Mouse (Mus musculus): ENCODE data around the gene Klhl22. TPM values are rescaled to one million over a fixed set of nuclear protein-coding genes. Genes with fewer than 3 reads are reported as not detected.

Gene Klhl22
- polyA plus RNA-seq, 1 experiment from 2014 or later: 14.3 TPM

DNA sequence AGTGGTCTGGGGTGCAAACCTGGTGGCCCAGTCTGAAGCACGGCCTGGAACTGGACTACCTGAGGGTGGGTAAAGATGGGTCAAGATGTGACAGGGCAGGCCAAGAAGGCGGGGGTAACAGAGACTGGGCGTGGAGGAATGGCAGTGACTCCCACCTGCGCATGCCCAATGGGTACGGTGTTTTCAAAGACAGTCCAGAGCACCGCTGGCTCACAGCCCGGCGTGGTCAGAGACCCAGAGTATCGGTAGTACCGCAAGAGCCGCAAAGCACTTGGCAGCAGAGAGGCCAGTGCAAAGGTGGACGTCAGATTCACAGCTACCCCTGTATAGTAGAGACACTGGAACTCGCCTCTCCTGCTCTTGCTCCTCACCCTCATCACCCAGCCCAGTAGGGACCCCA is 76.1 kb downstream of the Klhl22 start:
- H3K27me3 ChIP-seq: peaks cover 77% of the 10 kb centered on the region
- ATAC-seq (ENCODE audit: low read depth) (no peak), DNase-seq (no peak)
- no peaks in the 10 kb centered on the region for H3K9me3 ChIP-seq (replicated peaks)
- WGBS (ENCODE audit: insufficient replicate concordance): 39% methylated on average over 13 of the region's 13 CpGs
- H3K4me1 ChIP-seq (replicated peaks): peaks cover 13% of the 10 kb centered on the region
- no peak overlapping the region for H3K9ac ChIP-seq
- H3K4me3 ChIP-seq (replicated peaks): no peak overlapping the region
- no peak overlapping the region for H3K4me2 ChIP-seq
- no peak overlapping the region for H3K27ac ChIP-seq
- no peaks in the 10 kb centered on the region; the same call in 1 of the 2 replicates for H3K36me3 ChIP-seq

DNA sequence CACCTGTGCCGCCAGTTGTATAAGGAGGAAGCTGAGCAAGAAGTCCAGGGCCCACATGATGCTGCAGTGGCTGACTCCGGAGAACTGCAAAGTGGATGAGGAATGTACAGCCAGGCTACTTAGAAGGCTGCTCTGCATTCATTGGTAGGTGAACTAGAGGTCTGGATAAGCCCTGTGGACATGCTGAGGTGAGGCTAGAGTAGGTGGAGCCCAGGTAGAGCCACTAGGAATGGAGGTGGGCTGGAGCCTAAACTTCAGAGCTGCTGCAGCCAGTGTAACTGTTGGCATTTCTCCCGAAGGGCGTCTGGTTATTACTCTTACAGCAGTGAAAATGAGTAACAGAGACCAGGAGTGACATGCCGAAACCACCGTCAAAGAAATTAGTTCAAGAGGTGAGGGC is 78.6 kb downstream of the Klhl22 start, which contains the start of gene Car15:
Gene Car15, minus strand, starts transcription at position 314 of the 400 bp plus-strand sequence.
- WGBS (ENCODE audit: insufficient replicate concordance): 71% methylated on average over 6 of the region's 6 CpGs
- no peak for ATAC-seq (ENCODE audit: low read depth)

DNA sequence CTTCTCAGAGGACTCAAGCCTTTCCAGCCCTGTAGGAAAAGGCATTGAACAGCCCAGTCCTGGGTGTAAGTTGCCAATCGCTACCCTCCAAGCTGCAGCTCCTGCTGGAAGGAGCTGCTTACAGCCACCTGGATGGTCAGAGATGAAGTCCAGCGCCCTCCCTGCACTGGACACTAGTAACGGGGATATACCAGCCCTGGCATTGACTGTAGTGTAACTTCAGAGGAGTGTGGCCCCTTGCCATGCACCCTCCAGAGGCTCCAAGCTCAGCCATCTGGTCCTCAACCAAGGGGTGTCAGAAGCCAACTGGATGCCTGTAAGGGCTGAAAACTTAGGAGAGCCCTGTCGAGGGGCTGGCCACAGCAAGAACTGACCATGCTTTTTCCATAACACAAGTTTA is 80.6 kb downstream of the Klhl22 start:
- WGBS (ENCODE audit: insufficient replicate concordance): 73% methylated on average over 4 of the region's 4 CpGs

More for the DNA sequence above, 78.6 kb downstream of the Klhl22 start, which contains the start of gene Car15:
- Histone ChIP-seq H3K4me3 (replicated peaks) (no peak within 1 kb of the TSS), H3K27ac (no peak within 1 kb of the TSS), H3K36me3 (peaks cover 24% of the 10 kb centered on the region), H3K4me1 (replicated peaks) (peaks cover 13% of the 10 kb centered on the region), H3K9me3 (replicated peaks) (no peaks in the 10 kb centered on the region), H3K9ac (no peak within 1 kb of the TSS), H3K4me2 (no peak within 1 kb of the TSS), H3K27me3 (peaks cover 52% of the 10 kb centered on the region)
- no peak for DNase-seq

DNA sequence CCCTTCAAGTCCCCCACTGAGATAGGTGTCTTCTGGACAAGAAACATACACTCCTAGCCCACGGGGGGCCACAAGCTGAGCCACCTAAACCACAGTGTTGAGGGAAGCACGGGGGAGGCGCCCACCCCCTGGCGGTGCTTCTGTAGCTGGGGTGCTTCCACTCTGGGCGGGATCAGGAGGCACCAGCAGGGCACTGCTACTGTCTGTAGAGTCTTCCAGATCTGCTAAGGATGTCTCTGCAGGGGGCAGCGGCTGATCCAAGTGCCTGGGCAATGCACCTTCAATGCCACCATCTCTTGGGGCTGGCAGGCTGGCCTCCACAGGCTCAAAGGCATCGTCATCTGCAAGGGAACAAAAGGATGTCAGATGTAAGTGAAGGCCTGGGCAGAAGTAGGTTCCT is 83.0 kb downstream of the Klhl22 start:
- ATAC-seq (ENCODE audit: low read depth): no peak
- Histone ChIP-seq H3K27ac (no peak overlapping the region), H3K4me1 (replicated peaks) (no peaks in the 10 kb centered on the region), H3K4me2 (no peak overlapping the region), H3K9ac (no peak overlapping the region), H3K4me3 (replicated peaks) (no peak overlapping the region), H3K36me3 (peaks cover 66% of the 10 kb centered on the region), H3K27me3 (peaks cover 8% of the 10 kb centered on the region), H3K9me3 (replicated peaks) (no peaks in the 10 kb centered on the region)
- WGBS (ENCODE audit: insufficient replicate concordance): 81% methylated on average over 7 of the region's 7 CpGs
- no peak for DNase-seq

More for the DNA sequence above, 80.6 kb downstream of the Klhl22 start:
- no peak for DNase-seq
- H3K4me2 ChIP-seq: no peak overlapping the region
- H3K4me3 ChIP-seq (replicated peaks): no peak overlapping the region
- H3K4me1 ChIP-seq (replicated peaks): no peaks in the 10 kb centered on the region
- H3K9ac ChIP-seq: no peak overlapping the region
- peaks cover 43% of the 10 kb centered on the region for H3K36me3 ChIP-seq
- no peak overlapping the region for H3K27ac ChIP-seq
- H3K27me3 ChIP-seq: peaks cover 32% of the 10 kb centered on the region
- no peaks in the 10 kb centered on the region for H3K9me3 ChIP-seq (replicated peaks)
- ATAC-seq (ENCODE audit: low read depth): no peak

Other genes with a start within 250 kb of the Klhl22 start
- 30.1 and 32.0 TPM in 2 replicates for gene Thap7, start 228.5 kb upstream of the Klhl22 start, polyA plus RNA-seq (2015; fragmentation: Nextera tagmentation; extraction: Ambion mirVana)
- not detected in 2 replicates for gene Lrrc74b, start 198.4 kb upstream of the Klhl22 start, polyA plus RNA-seq (2015; fragmentation: Nextera tagmentation; extraction: Ambion mirVana)
- 0.09 TPM in 1 of 2 replicates, not detected in the other for gene P2rx6, start 197.7 kb upstream of the Klhl22 start, polyA plus RNA-seq (2015; fragmentation: Nextera tagmentation; extraction: Ambion mirVana)
- 1.3 and 1.8 TPM in 2 replicates for gene Slc7a4, start 176.4 kb upstream of the Klhl22 start, polyA plus RNA-seq (2015; fragmentation: Nextera tagmentation; extraction: Ambion mirVana)
- 16.7 and 22.5 TPM in 2 replicates for gene Smpd4, start 140.3 kb upstream of the Klhl22 start, polyA plus RNA-seq (2015; fragmentation: Nextera tagmentation; extraction: Ambion mirVana)
- gene Ccdc74a, start 113.1 kb upstream of the Klhl22 start, polyA plus RNA-seq (2015; fragmentation: Nextera tagmentation; extraction: Ambion mirVana): 1.6 and 2.3 TPM in 2 replicates
- gene Med15, start 26.7 kb upstream of the Klhl22 start, polyA plus RNA-seq (2015; fragmentation: Nextera tagmentation; extraction: Ambion mirVana): 15.8 and 20.2 TPM in 2 replicates
- gene Scarf2, start 37.7 kb downstream of the Klhl22 start, polyA plus RNA-seq (2015; fragmentation: Nextera tagmentation; extraction: Ambion mirVana): 1.0 TPM in 2 replicates
- gene B830017H08Rik, start 73.5 kb downstream of the Klhl22 start, polyA plus RNA-seq (2015; fragmentation: Nextera tagmentation; extraction: Ambion mirVana): not detected in 2 replicates
- gene Car15, start 78.7 kb downstream of the Klhl22 start, polyA plus RNA-seq (2015; fragmentation: Nextera tagmentation; extraction: Ambion mirVana): 0.54 and 0.59 TPM in 2 replicates
- 0.05 and 0.08 TPM in 2 replicates for gene Gm20518, start 132.1 kb downstream of the Klhl22 start, polyA plus RNA-seq (2015; fragmentation: Nextera tagmentation; extraction: Ambion mirVana)
- gene Tssk1, start 134.6 kb downstream of the Klhl22 start, polyA plus RNA-seq (2015; fragmentation: Nextera tagmentation; extraction: Ambion mirVana): not detected in 2 replicates
- 18.6 and 20.7 TPM in 2 replicates for gene Dgcr2, start 138.9 kb downstream of the Klhl22 start, polyA plus RNA-seq (2015; fragmentation: Nextera tagmentation; extraction: Ambion mirVana)
- gene Tssk2, start 139.0 kb downstream of the Klhl22 start, polyA plus RNA-seq (2015; fragmentation: Nextera tagmentation; extraction: Ambion mirVana): not detected in 2 replicates
- 11.7 and 11.8 TPM in 2 replicates for gene Ess2, start 151.7 kb downstream of the Klhl22 start, polyA plus RNA-seq (2015; fragmentation: Nextera tagmentation; extraction: Ambion mirVana)
- not detected in 2 replicates for gene Gsc2, start 155.4 kb downstream of the Klhl22 start, polyA plus RNA-seq (2015; fragmentation: Nextera tagmentation; extraction: Ambion mirVana)
- 78.6 and 83.0 TPM in 2 replicates for gene Slc25a1, start 168.6 kb downstream of the Klhl22 start, polyA plus RNA-seq (2015; fragmentation: Nextera tagmentation; extraction: Ambion mirVana)
- 0.30 TPM in 1 of 2 replicates, not detected in the other for gene Vpreb2, start 220.8 kb downstream of the Klhl22 start, polyA plus RNA-seq (2015; fragmentation: Nextera tagmentation; extraction: Ambion mirVana)